8 mouse cellular contexts compared by ENCODE assay signal in genomic region chr15:91301366-91301765, GRCm38 (mm10).
A peak's percentile ranks its signal among the peaks of the same experiment; 100 is the strongest.
DNase-seq lines count a peak whose midpoint lies in the region; ATAC-seq lines count a peak whose summit lies in the region.

No protein-coding gene starts in this region.

- H3K9ac ChIP-seq in forebrain, embryonic 11.5 days (ENCODE audit: low read length), result no peak overlapping the region

- H3K4me3 ChIP-seq in forebrain, embryonic 11.5 days (ENCODE audit: low read depth, low read length), result no peak overlapping the region

- no peak overlapping the region for H3K4me2 ChIP-seq in forebrain, embryonic 11.5 days (ENCODE audit: low read depth, low read length, severe bottlenecking)

- WGBS in forebrain, embryonic 11.5 days, result 13% methylated on average over 3 of the region's 3 CpGs

- H3K4me1 ChIP-seq in forebrain, embryonic 11.5 days (replicated peaks; ENCODE audit: control insufficient read depth, insufficient read depth, low read length), result no peaks in the 10 kb centered on the region

- no peak overlapping the region for H3K27ac ChIP-seq in forebrain, embryonic 11.5 days (ENCODE audit: low read depth, low read length)

- ATAC-seq in forebrain, embryonic 11.5 days (replicated peaks; ENCODE audit: low FRiP score), result 0 out of 2 replicates have a peak, but pooled peaks have one; percentile 70
- no peak for ATAC-seq in erythroid progenitor cell, adult 5-6 weeks (replicated peaks; ENCODE audit: low FRiP score, poor library complexity, severe bottlenecking)

- DNase-seq in MN1 (ENCODE audit: low spot score), result peak; percentile 29
- peak; percentile 9 for DNase-seq in c-Kit-negative CD71-positive TER-119-positive erythroid progenitor cells, embryonic 14.5 days (ENCODE audit: low read depth, low spot score)
- peak; percentile 91 for DNase-seq in forebrain, embryonic 11.5 days (ENCODE audit: low spot score)
- DNase-seq in heart, postnatal 36 days, result peak; percentile 89 to 96
- peak; percentile 93 for DNase-seq in layer of hippocampus, adult 9-10 months (ENCODE audit: low spot score)
- DNase-seq in lung, postnatal 14 days, result peak; percentile 95
- peak; percentile 75 to 82 for DNase-seq in right cerebral cortex, postnatal 36 days (ENCODE audit: low spot score in 2 of 2)

- H3K9me3 ChIP-seq in forebrain, embryonic 11.5 days (ENCODE audit: control insufficient read depth, low read length), result no peaks in the 10 kb centered on the region

- H3K36me3 ChIP-seq in forebrain, embryonic 11.5 days (ENCODE audit: control insufficient read depth, insufficient read depth, low read length), result no peaks in the 10 kb centered on the region

- H3K27me3 ChIP-seq in forebrain, embryonic 11.5 days (ENCODE audit: control insufficient read depth, insufficient read depth, low read length), result no peaks in the 10 kb centered on the region

- intact Hi-C loops in heart, postnatal 36 days (cut with DNase I), result loop anchor here (1.0 to 10.0 kb wide), 5 partner anchors 176 to 1057 kb away; no protein-coding TSS in a partner anchor

Comparison
In these comparisons a context has a peak if more than half of its experiments do, and no peak if none do; other contexts are left out.
1. DNase-seq: peak in every context shown above with its lines; median percentile 95 in lung, postnatal 14 days; 93 in layer of hippocampus, adult 9-10 months; 92 in heart, postnatal 36 days; 91 in forebrain, embryonic 11.5 days; 78 in right cerebral cortex, postnatal 36 days; 29 in MN1; 9 in c-Kit-negative CD71-positive TER-119-positive erythroid progenitor cells, embryonic 14.5 days.